Mouse (Mus musculus): ENCODE results near the gene Klhl13.
A peak's percentile ranks its signal among the peaks of the same experiment; 100 is the strongest.

Klhl13 gene

DNA sequence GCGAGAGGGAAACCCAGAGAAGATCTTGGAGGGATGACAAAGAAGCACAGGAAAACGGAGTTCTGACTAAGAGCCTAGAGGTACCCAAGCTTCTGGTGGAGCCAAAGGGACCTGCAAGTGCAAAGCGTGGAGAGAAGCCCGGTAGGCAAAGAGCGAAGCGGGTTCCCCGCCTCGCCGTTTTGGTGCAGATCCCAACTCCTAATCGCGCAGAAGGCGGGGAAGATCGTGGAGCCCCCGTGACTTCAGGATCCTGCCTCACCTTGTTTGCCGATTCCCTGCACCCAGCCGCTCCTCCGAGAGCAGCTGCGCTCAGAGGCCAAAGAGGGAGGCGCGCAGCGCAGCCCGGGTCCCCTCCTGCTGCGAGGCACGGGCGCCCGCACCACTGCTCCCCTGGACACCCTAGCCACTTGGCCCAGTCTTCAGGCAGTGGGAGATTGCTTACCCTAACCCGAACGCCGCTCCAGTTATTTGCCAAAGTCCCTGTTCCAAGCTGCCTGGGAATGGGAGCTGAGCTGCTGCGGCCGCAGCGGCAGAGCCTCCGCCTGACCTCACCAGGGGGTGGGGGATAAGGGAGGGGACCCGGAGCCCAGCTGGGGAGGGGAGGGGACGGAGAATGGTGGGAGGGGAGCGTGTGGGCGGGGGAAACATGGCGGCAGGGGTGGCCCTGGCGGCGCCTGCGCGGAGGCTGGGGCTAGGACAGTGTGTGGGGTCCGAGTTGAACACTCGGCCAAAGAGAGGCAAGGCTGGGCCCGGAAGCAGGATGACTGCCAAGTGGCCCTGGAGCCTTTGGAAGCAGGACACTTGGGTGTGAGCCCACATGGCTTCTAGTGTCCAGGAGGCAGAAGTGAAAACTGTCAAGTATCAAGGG, at the start of gene Klhl13:
Gene Klhl13 (minus strand): TSS at position 569 of the 868 bp plus-strand sequence.
- DNase-seq (ENCODE audit: low spot score), result peak; percentile 39

DNA sequence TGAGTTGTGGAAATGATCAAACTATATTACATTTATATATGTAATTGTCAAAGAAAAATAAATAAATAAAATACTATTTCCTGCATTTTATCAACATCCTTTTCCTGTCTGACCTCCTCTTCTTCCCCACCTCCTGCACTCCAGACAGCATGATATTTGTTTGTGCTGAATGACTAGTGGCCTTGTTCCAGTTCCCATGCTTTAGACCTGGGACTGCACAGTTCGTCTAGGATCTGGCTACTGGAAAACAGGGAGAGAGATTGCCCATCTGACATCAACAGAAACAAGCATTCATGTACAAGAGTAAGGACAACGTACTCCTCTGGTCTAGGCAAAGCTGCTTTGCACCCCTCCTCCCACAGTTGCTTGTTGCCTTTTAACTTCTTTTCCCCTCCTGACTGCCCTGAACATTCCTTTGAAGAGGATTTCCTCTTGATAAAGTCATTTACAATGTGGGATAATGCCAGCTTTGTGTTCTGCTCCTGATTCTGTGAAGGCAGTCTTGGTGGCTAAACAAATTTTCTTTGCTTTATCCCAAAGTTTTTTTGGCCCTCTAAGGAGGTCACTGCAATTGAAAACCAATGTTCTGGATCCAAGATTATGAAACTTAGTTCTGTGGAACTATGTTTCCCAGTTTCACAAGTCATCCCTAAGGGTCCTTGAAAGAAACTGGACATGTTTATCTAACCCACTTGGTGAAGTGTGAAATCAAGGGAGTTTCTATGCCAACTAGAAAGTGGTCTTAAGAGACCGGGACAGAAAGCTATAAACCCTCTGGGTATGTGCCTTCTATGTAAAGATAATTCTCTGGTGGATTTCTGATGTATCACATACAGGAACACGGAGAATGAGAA, 44.6 kb upstream of the Klhl13 start:
- no peak for DNase-seq (ENCODE audit: low spot score)

GRCm38 (mm10) chrX:23388716-23389115, 23.8 kb upstream of the Klhl13 start:
- no peak for DNase-seq (ENCODE audit: low spot score)

- no peak for DNase-seq (ENCODE audit: low spot score)
These were observed 1.4 kb downstream of the Klhl13 start for GRCm38 (mm10) chrX:23363441-23363840.

DNA sequence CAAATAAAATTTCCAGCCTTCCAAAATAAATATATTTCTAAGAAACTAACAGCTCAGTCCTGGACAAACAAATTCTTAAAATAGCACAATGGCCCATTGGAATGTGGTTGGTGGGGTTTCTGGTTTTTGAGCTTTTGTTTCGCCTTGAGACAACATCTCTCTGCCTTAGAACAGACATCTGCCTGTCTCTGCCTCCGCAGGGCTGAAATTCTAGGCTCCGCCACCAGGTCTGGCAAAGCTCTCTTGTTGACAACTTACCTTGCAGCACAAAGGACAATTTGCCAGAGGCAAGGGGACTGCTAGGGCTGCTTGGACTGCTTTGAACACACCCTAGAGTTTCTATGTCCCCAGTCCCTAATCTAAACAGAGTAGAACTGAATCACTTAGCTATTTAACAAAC, 4.4 kb downstream of the Klhl13 start:
- no peak for DNase-seq (ENCODE audit: low spot score)

GRCm38 (mm10) chrX:23350083-23350482, 14.8 kb downstream of the Klhl13 start:
- no peak for DNase-seq (ENCODE audit: low spot score)

GRCm38 (mm10) chrX:23328116-23328515, 36.8 kb downstream of the Klhl13 start:
- DNase-seq (ENCODE audit: low spot score), result no peak

- no peak for DNase-seq (ENCODE audit: low spot score)
These were observed 46.0 kb downstream of the Klhl13 start for GRCm38 (mm10) chrX:23318857-23319256.

- no peak for DNase-seq (ENCODE audit: low spot score)
These were observed 68.8 kb downstream of the Klhl13 start for GRCm38 (mm10) chrX:23295952-23296598.

- DNase-seq (ENCODE audit: low spot score), result no peak
These were observed 79.5 kb downstream of the Klhl13 start for GRCm38 (mm10) chrX:23285442-23285817.

- no peak for DNase-seq (ENCODE audit: low spot score)
These were observed 80.1 kb downstream of the Klhl13 start for GRCm38 (mm10) chrX:23284530-23285441.

- no peak for DNase-seq (ENCODE audit: low spot score)
These were observed 97.3 kb downstream of the Klhl13 start for GRCm38 (mm10) chrX:23267601-23268000.

DNA sequence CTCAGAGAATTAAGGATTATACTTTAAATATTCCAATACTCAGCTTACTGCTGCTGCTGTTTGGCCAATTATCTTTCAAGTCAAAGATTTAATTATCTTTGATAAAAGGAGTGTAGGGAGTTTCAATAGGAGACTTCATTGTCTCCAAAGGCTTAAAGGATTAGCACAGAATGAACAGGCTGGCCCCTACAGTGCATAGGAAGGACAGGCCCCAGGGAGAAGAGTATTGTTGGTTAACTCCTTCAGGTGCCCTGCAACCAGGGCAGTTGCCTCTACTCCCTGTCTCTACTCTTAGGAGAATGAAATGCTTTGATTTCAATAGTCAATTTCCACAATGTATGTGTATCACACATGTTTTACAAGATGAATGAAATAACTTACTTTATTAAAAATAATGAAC, 116.1 kb downstream of the Klhl13 start:
- DNase-seq (ENCODE audit: low spot score), result no peak
